Mouse (Mus musculus) kidney, postnatal 10 days (tissue): ENCODE results near the gene Srsf3.
"Not testable (repeated sequence)": the region's sequence is repeated elsewhere in the genome, so short reads cannot be mapped to it uniquely, and the experiment has no call there.

Source experiments
- DNase-seq: peaks from one replicate; pipeline ENCODE4 v3.0.0; 2021; ENCODE audit warnings: mixed read lengths

Gene Srsf3

DNA sequence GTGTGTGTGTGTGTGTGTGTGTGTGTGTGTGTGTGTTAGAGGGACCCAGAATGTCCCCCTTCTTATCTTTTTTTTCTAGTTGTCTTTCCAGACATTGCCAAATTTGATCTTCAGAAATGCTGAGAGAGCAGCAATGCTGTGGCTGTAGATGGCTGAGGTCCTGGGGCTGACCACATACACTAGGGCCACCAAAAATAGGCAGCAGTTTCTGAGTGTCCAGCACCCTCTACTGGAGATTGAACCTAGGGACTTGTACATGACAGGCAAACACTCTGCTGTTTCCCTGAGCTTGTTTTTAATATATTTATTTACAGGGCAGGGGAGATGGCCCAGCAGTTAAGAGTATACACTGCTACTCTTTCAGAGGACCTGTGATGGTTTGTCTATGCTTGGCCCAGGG, 12.0 kb upstream of the Srsf3 start:
- DNase-seq = peak; percentile 48

DNA sequence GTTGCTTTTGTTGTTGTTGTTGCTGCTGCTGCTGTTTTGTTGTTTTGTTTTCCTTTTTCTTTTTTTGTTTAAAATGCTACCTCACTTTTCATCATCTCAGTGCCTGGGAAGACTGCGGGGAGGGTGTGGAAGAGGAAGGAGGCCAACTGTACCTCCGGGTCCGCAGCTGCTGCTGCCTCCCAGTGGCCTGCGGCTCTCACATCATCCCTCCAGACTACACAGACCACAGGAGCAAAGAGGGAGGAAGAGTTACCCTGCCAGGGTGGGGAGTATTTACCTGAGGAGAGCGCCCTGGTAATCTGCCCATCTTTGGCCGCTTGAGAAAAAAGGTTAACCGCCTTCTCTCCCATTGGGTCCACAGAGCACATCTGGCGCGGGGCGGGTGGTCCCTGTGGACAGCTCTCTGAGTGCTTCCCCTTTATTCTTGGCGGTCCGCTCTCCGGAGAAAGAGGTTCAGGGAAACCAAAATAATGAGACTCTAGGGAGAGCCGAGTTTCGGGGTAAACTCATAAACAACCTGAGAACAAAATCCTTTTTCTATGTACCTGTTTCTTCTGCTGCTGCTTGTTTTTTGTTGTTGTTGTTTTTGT, 10.1 kb upstream of the Srsf3 start:
- DNase-seq = peak; percentile 51

DNA sequence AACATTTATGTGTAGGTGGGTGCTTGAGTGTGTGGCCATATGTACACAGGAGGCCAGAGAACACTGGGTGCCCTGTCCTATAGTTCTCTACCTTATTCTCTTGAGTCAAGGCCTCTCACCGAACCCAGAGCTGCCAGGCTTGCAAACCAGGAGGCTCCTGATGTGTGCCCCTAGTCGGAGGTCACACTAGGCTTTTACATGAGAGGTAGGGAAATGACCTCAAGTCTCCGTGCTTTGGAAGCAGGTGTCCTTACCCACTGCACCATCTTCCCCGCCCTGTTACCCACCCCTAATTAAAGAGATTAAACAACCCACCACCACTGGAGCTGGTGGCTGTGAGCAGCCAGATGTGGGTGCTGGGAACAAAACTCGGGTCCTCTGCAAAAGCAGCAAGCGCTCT, 9.1 kb upstream of the Srsf3 start:
- DNase-seq = no peak

DNA sequence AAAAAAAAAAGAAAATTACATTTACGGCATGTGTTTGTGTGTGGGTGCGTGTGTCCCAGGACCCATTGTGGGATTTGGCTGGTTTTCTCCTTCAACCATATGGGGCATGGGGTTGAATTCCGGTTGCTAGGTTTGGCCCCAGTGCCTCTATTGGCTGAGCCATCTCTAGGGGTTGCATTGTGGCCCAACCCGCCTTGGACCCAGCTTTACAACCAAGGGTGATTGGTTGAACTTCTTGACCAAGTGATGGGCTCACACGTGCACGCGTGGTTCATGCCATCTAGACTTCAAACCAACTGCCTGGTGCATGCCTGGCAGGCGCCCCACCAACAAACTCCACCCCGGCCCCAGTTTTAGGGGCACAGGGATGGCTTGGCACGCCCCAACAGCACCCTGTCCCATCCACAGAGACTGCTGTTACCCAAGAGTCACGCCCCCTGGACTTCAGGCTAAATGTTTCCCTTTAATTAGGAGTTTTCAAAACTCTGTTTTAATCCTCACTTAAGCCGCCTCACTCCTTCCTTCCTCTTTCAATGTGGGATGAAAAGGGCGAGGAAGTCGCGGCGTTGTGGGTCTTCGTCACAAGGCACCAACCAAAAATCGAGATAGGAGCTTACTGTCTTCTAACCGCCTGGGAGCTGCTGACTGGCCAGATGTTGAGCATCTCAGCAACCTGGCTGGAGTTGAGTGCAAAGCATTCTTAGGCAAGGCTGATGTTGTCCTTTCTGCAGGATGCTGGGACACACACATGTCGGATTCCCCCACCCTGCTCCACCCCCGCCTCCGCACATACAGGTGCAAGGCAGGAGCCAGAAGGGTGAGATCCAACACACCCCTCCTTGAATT, 8.2 kb upstream of the Srsf3 start:
- DNase-seq = no peak

DNA sequence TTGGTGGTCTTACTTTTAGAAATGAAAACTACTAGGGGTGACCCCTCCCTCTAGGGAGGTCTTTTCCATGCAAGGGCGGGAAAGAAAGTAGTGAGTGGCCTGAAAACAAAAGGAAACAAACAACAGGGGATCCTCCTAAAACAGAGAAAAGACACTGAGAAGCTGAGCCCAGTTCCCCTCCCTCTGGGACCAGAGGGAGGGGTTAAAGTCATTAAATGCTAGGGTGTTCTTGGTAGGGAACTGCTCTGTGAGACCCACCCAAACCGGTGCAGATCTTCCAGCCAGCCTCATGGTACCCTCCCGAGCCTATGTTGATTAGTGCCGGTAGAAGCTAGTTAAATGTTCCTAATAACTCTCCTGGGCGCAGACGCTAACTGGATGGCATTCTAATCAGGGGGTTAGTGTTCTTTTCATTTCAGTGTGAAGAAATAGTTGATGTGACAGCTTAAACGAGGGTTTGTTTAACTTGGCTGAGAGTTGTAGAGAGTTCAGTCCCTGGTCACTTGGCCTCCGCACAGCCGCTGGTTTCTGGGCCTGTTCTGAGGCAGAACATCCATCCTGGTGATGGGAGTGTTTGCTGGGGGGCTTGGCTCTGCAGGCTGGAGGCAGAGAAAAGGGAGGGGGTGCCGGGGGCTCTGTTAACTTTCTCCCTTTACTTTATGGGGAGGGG, 7.4 kb upstream of the Srsf3 start:
- peak; percentile 72 for DNase-seq

DNA sequence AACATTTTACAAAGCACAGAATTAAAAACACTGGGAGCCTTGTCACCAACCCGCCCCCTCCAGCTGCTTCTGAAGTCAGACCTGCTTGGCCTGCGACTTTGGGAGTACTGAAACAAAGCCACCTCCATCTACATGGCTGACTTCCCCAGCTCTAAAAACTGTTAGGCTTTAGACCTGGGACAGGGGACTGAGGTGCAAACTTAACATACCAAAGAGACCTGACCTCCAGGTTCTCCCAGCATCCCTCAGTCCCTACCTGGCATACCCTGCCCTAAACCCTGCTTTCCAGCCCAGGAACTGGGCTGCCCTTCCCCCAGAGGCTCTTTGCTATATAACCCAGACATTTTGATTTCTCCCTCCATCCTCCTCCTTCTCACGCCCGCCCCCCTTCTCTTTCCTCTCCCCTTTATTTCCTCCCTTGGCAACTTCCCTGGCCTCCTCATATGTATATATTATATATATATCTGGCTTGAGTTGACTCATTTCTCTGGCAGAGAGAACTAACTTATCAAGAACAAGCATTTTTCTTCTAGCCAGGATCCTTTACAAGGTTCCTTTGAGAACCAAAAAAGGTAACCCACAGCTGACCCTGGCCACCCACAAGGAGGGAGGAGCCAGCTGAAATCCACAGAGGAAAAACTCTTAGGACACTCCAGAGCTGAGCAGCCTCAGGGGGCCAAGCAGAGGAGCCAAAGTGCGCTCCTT, 5.6 kb upstream of the Srsf3 start:
- DNase-seq = no peak

DNA sequence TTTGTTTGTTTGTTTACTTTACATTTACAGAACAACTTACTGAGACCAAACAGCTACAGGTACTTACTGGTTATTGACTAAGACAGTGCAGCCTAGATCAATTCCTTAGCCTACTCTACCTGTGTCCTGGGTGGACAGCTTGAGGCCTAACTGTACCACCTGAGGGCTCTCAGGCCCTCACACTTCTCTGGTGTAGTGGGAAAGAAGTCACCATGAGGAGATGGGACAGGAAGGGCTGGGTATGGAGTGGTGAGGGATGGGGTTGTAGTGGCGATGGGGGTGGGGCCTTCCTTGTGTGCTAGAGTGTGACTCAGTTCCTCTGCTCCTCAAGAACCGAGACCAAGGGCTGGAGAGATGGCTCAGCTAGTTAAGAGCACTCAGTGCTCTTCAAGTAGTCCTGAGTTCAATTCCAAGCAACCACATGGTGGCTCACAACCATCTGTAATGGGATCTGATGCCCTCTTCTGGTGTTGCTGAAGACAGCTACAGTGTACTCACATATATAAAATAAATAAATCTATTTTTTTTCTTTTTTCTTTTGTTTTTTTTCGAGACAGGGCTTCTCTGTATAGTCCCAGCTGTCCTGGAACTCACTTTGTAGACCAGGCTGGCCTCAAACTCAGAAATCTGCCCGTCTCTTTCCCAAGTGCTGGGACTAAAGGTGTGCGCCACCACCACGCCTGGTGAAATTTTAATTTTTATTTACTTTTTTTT, 1.9 kb upstream of the Srsf3 start:
- no peak for DNase-seq

DNA sequence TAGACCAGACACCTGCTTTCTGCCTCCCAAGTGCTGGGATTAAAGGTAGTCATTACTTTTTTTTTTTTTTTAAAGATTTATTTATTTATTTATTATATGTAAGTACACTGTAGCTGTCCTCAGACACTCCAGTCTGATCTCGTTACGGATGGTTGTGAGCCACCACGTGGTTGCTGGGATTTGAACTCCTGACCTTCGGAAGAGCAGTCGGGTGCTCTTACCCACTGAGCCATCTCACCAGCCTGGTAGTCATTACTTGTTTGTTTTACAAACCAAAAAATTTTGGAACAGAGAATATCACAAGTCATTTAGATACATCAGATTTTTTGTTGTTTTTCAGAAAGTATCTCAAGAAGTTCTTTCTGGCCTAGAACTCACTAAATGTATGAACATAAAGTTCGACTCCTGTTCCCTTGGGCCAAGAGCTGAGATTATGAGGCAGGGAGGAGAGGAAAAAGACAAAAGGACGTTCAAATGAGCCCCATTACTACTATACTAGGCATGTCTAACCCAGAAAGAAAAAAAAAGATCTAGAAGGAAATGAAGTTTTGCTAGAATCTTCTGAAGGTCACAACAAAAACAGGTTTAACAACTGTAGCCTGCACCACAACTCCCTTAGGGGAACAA, 1.2 kb upstream of the Srsf3 start:
- not testable (repeated sequence) for DNase-seq

DNA sequence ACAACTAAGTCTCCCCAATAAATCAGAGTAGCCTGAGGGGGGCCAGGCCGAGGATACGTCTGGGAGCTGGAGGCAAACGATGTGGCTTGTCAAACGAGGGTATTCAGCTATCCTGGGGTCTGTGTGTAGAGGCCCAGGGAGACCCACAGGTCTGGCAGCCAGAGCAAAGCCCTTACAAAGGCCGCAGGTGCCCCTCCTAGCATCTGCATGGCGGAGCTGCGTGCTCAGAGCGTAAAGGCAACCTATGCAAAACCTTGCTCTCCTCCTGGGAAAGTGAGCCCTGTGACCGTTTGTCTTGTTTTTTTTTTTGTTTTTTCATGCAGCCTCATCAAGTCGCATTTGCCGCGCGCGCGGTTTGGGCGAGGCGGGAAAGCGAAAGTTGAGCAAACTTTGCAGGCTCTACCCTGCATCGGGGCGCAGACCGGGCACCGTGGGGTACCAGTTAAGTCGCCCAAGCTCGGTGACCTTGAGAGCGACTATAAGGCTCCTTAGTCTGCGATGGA, 606 bp upstream of the Srsf3 start:
- no peak for DNase-seq

DNA sequence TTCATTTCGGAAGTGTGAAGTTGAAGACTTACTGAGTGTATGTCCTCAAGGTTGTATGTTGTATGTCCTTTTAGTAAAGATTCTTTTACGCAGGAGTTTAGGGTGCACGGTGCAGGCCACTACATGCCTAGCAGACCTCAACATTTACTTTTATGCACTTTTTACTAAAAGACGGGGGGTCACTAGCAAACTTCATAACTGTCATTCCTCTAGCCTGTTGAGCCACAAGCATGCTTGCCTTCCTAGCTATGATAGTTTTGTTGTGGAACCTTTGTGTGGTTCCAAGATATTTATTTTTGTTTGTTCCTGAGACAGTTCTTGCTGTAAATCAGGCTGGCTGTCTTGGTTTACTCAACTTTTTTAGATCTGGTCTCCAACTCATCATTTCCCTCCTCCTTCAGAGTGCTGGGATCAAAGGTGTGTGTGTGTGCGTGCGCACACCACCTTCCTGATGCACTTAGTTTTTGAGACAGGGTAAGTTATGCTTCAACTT, 1.2 kb downstream of the Srsf3 start:
- DNase-seq = peak; percentile 43

DNA sequence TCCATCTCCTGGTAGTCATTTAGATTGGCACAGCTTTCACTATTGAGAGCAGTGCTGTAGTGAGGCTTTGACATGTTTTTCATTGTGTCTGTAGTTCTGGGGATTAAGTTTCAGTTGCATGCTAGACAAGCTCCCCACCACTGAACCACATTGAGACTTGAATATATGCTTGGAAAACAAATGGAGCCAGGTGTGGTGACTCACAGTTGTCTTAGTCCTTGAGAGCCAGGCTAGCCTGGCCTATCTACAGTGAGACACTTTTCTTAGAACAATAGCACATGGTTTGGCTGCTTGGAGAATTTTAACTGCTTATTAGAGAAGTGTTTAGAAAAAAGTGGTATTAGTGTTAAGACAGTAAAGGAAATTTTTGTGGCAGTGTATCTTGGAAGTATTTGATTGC, 1.8 kb downstream of the Srsf3 start:
- no peak for DNase-seq

DNA sequence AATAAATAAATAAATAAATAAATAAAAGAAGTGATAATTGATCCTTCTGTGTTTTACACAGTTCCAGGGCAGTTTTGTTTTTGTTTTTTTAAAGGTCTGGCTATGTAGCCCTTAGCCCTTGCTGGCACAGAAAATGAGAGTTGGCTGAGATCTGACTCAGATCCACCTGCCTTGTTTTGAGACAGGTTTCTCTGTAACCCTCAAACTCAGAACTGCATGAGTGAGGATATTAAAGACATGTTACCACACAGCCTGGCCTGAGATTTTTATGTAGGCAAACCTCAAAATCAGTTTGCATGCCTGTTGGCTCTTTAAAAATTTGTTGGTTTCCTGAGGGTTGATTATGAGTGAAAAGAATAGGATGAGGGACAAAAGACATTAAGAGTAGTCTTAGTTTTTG, 3.1 kb downstream of the Srsf3 start:
- no peak for DNase-seq

DNA sequence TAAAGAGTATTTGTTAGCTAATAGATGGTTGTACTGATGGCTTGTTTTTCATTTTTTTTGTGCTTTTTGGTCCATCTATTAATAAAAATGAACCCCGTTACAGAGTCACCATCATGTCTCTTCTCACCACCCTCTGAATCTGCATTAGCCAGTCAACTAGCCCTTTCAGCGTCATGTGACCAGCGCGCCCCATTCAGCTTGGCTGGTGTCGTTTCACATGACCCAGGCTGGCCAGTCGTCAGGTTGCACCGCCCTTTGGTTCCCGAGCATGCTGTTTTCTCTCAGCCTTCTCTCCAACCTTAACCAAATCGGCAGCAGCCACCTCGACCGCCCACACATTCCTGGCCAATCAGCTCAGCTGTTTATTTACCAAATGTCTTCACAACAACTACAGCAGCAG, 6.9 kb downstream of the Srsf3 start:
- DNase-seq = peak; percentile 48

DNA sequence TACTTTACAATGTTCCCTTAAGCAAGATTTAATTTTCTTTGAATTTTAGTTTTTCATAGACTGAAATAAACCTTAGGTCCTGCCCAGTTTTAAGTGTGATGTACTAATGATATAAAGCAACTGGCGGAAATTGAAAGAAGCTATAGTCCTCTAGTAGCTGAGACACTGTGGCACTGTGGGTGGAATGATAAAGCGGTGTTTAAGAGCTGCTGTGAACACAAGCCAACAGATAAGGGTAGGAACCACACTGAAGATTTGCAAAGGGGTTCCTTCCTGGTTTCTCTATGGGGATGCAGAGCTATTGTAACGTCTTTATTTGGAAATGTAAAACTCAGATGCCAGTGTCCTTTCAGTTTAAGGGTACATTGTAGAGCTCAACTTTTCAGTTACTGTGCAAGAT, 9.2 kb downstream of the Srsf3 start:
- not testable (repeated sequence) for DNase-seq

DNA sequence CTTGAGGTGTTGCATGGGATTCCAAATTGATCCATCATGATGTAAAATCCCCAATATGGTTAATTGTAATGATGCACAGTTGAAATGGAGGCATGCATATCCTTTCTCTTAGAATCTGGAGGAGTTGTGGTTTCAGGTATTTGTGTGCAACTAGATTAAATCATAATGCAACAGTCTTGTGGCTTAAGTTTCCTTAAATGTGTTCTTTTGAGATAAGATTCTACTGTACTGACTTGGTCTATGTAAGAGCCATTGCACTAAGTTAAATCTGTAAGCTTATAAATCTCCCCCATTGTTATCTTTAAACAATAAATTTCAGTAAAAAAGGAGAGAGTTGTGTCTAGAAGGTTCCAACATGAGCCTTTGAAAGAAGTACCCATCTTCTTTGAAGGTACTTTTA, 10.1 kb downstream of the Srsf3 start:
- DNase-seq = no peak

DNA sequence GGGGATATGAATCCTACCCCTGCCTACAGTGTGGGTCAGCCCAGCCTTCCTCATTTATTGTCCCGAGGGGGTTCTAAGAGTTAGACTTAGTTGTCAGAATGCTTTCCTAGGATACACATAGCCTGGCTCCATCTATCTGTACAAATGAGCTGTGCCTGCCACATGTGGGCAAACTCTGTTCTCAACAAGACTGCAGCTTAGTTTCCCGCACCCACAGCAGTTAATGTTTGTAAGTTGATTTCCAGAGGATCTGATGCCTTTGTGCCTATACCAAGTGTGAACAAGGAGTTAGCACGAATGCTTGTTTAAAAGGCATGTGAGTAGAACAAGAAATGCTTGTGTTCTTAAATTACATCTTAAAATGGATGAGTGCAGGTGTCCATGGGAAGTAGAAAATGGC, 11.2 kb downstream of the Srsf3 start:
- no peak for DNase-seq

DNA sequence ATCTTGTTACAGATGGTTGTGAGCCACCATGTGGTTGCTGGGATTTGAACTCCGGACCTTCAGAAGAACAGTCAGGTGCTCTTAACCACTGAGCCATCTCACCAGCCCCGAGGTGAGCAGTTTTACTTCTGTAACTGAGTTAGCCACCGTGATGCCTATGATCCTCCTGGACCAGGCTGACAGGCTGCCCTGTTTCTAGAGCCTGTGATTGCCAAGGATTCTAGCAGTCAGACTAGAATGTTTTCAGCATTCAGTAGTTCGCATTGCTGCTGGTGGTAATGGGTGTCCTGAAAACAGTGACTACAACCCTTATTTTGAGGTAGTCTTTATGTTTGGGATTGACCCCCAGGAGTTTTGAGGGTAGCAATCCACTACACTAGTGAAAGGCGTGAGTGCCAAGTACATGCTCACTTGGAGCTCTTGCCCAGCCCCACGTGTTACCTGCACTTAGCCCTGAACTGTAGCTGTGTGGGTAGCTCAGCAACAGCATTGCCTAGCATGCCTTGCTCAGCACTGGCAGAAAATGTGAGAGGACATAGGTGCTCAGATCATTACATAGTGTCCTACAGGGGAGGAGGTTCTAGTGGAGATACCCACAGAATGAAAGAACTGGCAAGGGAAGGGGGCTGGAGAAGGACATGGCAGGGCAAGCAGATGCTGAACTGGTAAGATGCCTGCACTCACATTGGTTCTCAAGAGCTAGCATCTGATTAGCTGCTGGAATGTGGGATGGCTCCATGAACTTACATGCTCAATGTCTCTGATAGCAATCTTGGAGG, 11.9 kb downstream of the Srsf3 start:
- DNase-seq = no peak

DNA sequence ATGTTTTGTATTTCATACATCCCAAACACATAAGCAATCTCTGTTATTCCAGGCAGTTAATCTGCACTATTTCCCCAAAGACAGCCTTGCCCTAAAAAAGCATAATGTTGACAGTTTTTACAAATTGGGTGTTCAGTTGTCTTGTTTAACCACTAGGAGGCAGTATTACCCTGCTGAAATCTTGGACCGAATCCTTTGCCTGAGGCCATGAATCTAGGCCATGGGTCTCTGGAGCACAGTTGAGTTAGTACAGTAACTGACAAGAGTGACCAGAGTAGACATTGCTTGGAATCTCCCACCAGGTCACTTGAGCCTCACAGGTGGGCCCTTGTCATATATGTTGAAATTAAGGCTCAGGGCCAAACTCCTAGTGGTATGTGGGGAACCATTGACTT, 12.5 kb downstream of the Srsf3 start:
- DNase-seq = no peak

DNA sequence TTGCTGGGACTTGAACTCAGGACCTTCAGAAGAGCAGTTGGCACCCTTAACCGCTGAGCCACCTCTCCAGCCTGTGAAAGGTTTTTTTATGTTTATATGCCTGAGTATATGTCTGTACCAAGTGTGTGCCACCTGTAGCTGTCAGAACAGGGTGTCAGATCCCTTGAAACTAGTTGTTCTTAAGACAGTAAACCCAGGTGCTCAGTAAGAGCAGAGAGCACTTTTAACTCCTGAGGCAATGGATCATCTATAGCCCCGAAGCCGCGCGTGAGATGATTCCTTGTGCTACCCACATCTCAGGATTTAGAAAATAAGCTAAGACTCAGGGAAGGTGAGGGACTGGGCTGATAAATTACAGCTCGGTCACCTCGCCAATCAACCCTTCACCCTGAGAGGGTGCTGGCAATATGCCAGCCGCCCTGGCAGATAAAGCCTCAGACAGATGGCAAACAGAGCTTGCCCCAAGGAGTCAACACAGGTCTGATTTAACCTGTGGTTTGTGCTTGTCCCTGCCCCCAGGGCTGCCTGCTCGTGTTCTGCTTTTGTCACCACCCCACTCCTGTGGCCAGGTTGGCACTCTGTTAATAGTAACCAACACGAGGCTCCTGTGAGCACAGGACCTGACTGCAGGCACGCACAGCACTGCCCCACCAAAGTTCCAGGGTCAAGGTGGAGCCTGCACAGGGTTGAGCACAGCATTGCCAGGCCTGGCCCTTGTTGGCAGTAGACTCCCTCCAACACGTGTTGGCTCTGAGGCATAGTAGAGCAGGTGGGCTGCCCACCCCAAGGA, 13.5 kb downstream of the Srsf3 start:
- DNase-seq = peak; percentile 75

DNA sequence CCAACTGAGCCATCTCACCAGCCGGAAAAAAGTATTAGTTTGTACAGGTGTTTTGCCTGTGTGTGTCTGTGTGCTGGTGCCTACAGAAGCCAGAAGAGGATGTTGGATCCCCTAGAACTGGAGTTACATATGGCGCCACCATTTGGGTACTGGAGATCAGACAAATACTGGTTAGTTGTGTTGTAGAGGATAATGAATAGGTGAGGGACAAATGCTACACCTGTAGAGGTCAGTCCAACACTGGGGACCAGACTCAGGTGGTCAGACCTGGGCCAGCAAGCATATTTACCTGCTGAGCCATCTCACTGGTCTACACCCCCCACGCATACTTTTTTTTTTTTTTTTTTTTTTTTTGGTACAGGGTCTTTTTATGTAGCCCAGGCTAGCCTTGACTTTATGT, 14.4 kb downstream of the Srsf3 start:
- no peak for DNase-seq
